Mouse (Mus musculus) CH12.LX (cell line): ENCODE data around the gene Fgd4. TPM values are rescaled to one million over a fixed set of nuclear protein-coding genes. Genes with fewer than 3 reads are reported as not detected.

ENCODE experiments used
- DNase-seq: peaks from one replicate; pipeline ENCODE4 v3.0.0-alpha.2; 2013; ENCODE audit errors: extremely low read depth
- H3K27ac ChIP-seq: 2 replicates; pipeline ENCODE4 v1.5.1; 2012; ENCODE audit warnings: low read depth, mild to moderate bottlenecking, control low read depth, moderate library complexity; ENCODE audit not compliant: insufficient read depth
- H3K27me3 ChIP-seq: replicated peaks from 2 replicates; pipeline ENCODE3; 2012; ENCODE audit warnings: inconsistent platforms
- H3K36me3 ChIP-seq, 2 experiments: replicated peaks in 1 of 2; 2 replicates each; pipeline versions ENCODE3 to v1.6.1; 2012; ENCODE audit warnings: inconsistent platforms in 1 of 2, low read length in 1 of 2, mild to moderate bottlenecking in 1 of 2, mixed read lengths in 1 of 2, moderate library complexity in 1 of 2; ENCODE audit not compliant: control insufficient read depth in 1 of 2, insufficient read depth in 1 of 2
- H3K4me1 ChIP-seq, 2 experiments: 2 replicates each; pipeline ENCODE4 v1.6.1; 2012; ENCODE audit warnings: inconsistent platforms in 1 of 2, moderate library complexity in 1 of 2; ENCODE audit not compliant: insufficient read depth in 2 of 2, control insufficient read depth in 1 of 2
- H3K4me2 ChIP-seq: 2 replicates; pipeline ENCODE4 v1.6.1; 2012; ENCODE audit warnings: low read depth, mild to moderate bottlenecking, control low read depth; ENCODE audit not compliant: poor library complexity, insufficient read depth, severe bottlenecking
- H3K4me3 ChIP-seq, 3 experiments: fragments of 150-350 bp in 1 of 3; sonication (generic) in 1 of 3; replicated peaks in 1 of 3; 2 replicates each; pipeline versions ENCODE3 to v1.5.1; 2011 to 2012; ENCODE audit warnings: low read depth in 2 of 3, low read length in 2 of 3, mild to moderate bottlenecking in 2 of 3, moderate library complexity in 2 of 3, control low read depth in 1 of 3, improper control_type of control experiment in 1 of 3, inconsistent platforms in 1 of 3, mixed read lengths in 1 of 3; ENCODE audit not compliant: poor library complexity in 1 of 3
- H3K79me2 ChIP-seq: replicated peaks from 2 replicates; pipeline ENCODE4 v1.6.1; 2012; ENCODE audit warnings: mild to moderate bottlenecking, moderate library complexity; ENCODE audit not compliant: control insufficient read depth, poor library complexity, insufficient read depth, severe bottlenecking; ENCODE audit errors: extremely low read depth
- H3K9ac ChIP-seq: 2 replicates; pipeline ENCODE4 v1.6.1; 2012; ENCODE audit warnings: low read depth, mild to moderate bottlenecking, control low read depth, moderate library complexity; ENCODE audit not compliant: insufficient read depth
- H3K9me3 ChIP-seq: replicated peaks from 2 replicates; pipeline ENCODE3; 2012; ENCODE audit warnings: low read length, inconsistent platforms, mixed read lengths
- BHLHE40 ChIP-seq: IDR thresholded peaks from 2 replicates; pipeline ENCODE4 v1.6.1; 2011; ENCODE audit warnings: mild to moderate bottlenecking, low read depth, low read length, improper control_type of control experiment
- CHD2 ChIP-seq: IDR thresholded peaks from 2 replicates; pipeline ENCODE4 v1.6.1; 2011; ENCODE audit warnings: low read length, improper control_type of control experiment
- CTCF ChIP-seq, 2 experiments: IDR thresholded peaks in 1 of 2; conservative IDR thresholded peaks in 1 of 2; 2 replicates each; pipeline ENCODE4 v1.5.1; 2011 to 2012; ENCODE audit warnings: low read depth in 2 of 2, low read length in 2 of 2, improper control_type of control experiment in 1 of 2, inconsistent platforms in 1 of 2, mild to moderate bottlenecking in 1 of 2, moderate library complexity in 1 of 2
- E2F4 ChIP-seq: IDR thresholded peaks from 2 replicates; pipeline ENCODE4 v1.6.1; 2011; ENCODE audit warnings: low read depth, low read length, improper control_type of control experiment; ENCODE audit not compliant: insufficient replicate concordance
- IRF4 ChIP-seq: IDR thresholded peaks from 2 replicates; pipeline ENCODE4 v1.6.1; 2014; ENCODE audit warnings: low read depth, mild to moderate bottlenecking, inconsistent platforms, low read length, improper control_type of control experiment
- JUND ChIP-seq: conservative IDR thresholded peaks from 2 replicates; pipeline ENCODE4 v1.6.1; 2011; ENCODE audit warnings: low read depth, low read length, improper control_type of control experiment
- KAT2A ChIP-seq: IDR thresholded peaks from 2 replicates; pipeline ENCODE4 v1.6.1; 2012; ENCODE audit warnings: low read length, improper control_type of control experiment, inconsistent platforms; ENCODE audit not compliant: insufficient replicate concordance
- MAFK ChIP-seq: IDR thresholded peaks from 2 replicates; pipeline ENCODE4 v1.6.1; 2011; ENCODE audit warnings: low read length, improper control_type of control experiment; ENCODE audit not compliant: insufficient replicate concordance
- MAX ChIP-seq: IDR thresholded peaks from 2 replicates; pipeline ENCODE4 v1.6.1; 2011; ENCODE audit warnings: low read length, improper control_type of control experiment
- MYC ChIP-seq: IDR thresholded peaks from 2 replicates; pipeline ENCODE4 v1.6.1; 2011; ENCODE audit warnings: low read depth, mild to moderate bottlenecking, improper control_type of control experiment, low read length
- NELFE ChIP-seq: IDR thresholded peaks from 2 replicates; pipeline ENCODE4 v1.6.1; 2011; ENCODE audit warnings: low read depth, low read length, improper control_type of control experiment
- NRF1 ChIP-seq: IDR thresholded peaks from 2 replicates; pipeline ENCODE4 v1.6.1; 2014; ENCODE audit warnings: low read depth, mild to moderate bottlenecking, inconsistent platforms, low read length, improper control_type of control experiment, moderate library complexity
- PAX5 ChIP-seq: IDR thresholded peaks from 2 replicates; pipeline ENCODE4 v1.6.1; 2012; ENCODE audit warnings: low read length, inconsistent platforms, mixed read lengths
- POLR2A ChIP-seq: IDR thresholded peaks from 2 replicates; pipeline ENCODE4 v1.6.1; 2011; ENCODE audit warnings: low read depth, mild to moderate bottlenecking, improper control_type of control experiment, low read length
- POLR2AphosphoS2 ChIP-seq: IDR thresholded peaks from 2 replicates; pipeline ENCODE4 v1.6.1; 2011; ENCODE audit warnings: low read depth, low read length, improper control_type of control experiment
- RAD21 ChIP-seq: IDR thresholded peaks from 2 replicates; pipeline ENCODE4 v1.6.1; 2011; ENCODE audit warnings: low read depth, mild to moderate bottlenecking, low read length, improper control_type of control experiment, moderate library complexity
- SIN3A ChIP-seq: IDR thresholded peaks from 2 replicates; pipeline ENCODE4 v1.6.1; 2012; ENCODE audit warnings: low read length, improper control_type of control experiment, inconsistent platforms
- SMC3 ChIP-seq: IDR thresholded peaks from 2 replicates; pipeline ENCODE4 v1.6.1; 2011; ENCODE audit warnings: low read depth, low read length, improper control_type of control experiment
- TBP ChIP-seq: conservative IDR thresholded peaks from 2 replicates; pipeline ENCODE4 v1.6.1; 2011; ENCODE audit warnings: low read depth, low read length, improper control_type of control experiment
- ZC3H11A ChIP-seq: IDR thresholded peaks from 2 replicates; pipeline ENCODE4 v1.6.1; 2012; ENCODE audit warnings: low read depth, mild to moderate bottlenecking, inconsistent platforms, low read length, improper control_type of control experiment
- ZKSCAN1 ChIP-seq: IDR thresholded peaks from 2 replicates; pipeline ENCODE4 v1.6.1; 2012; ENCODE audit warnings: low read depth, inconsistent platforms, low read length, improper control_type of control experiment, borderline replicate concordance
- ZMIZ1 ChIP-seq: IDR thresholded peaks from 2 replicates; pipeline ENCODE4 v1.6.1; 2012; ENCODE audit warnings: low read depth, mild to moderate bottlenecking, inconsistent platforms, low read length, improper control_type of control experiment
- ZNF384 ChIP-seq: IDR thresholded peaks from 2 replicates; pipeline ENCODE4 v1.6.1; 2012; ENCODE audit warnings: low read depth, low read length, improper control_type of control experiment, inconsistent platforms
- dilution Hi-C: fragments of 300-500 bp; cut with MboI; formaldehyde crosslinking; loops from 2 replicates; pipeline ENCODE4 v1.14.3; 2020; ENCODE audit warnings: low sequenced_read_pairs; ENCODE audit not compliant: extremely low pct_unique_long_range_greater_than_20kb, extremely low pct_ligation_motif_present
- in situ Hi-C: fragments of 300-500 bp; cut with MboI; formaldehyde crosslinking; loops from 3 replicates; pipeline ENCODE4 v1.14.3; 2019; ENCODE audit warnings: low sequenced_read_pairs, low pct_ligation_motif_present, low pct_unique_long_range_greater_than_20kb, mixed read lengths
- polyA plus RNA-seq: library from polyadenylated mRNA; unstranded; fragments of >175 nt; gene quantifications from 2 replicates; pipeline ENCODE4 v1.2.1, GENCODE M21; 2012; ENCODE audit warnings: low read depth; ENCODE audit not compliant: insufficient read length
- total RNA-seq, 2 experiments: library from RNA; depleted of rRNA; stranded (reverse); fragments of 300-350 nt in 1 of 2; fragments of >200 nt in 1 of 2; gene quantifications; 2 replicates each; pipeline ENCODE4 v1.2.3; 2012 to 2014

Fgd4 gene
- total and polyA plus RNA-seq, 3 experiments: 0.76 to 0.84 TPM; not detected in 1

- dilution Hi-C loops: no loop called here
- Histone ChIP-seq H3K4me3 (no peak overlapping the region), H3K9ac (no peak overlapping the region), H3K9me3 (no peaks in the 10 kb centered on the region), H3K36me3 (no peaks in the 10 kb centered on the region), H3K4me2 (no peak overlapping the region), H3K27ac (no peak overlapping the region), H3K4me1 (no peaks in the 10 kb centered on the region)
- TF ChIP-seq RAD21 (no peak), NRF1 (no peak), PAX5 (no peak), CHD2 (no peak), ZNF384 (no peak)
- TF ChIP-seq, all 38 proteins: peak for 0
- DNase-seq: no peak
- Histone ChIP-seq H3K27me3 (no peaks in the 10 kb centered on the region), H3K79me2 (no peaks in the 10 kb centered on the region)
- in situ Hi-C loops: no loop called here
Measured at GRCm38 (mm10) chr16:16566786-16567185, 33.6 kb downstream of the Fgd4 start.

GRCm38 (mm10) chr16:16566215-16566614, 34.1 kb downstream of the Fgd4 start:
- in situ Hi-C loops: no loop called here
- Histone ChIP-seq H3K36me3 (no peaks in the 10 kb centered on the region), H3K4me2 (no peak overlapping the region), H3K4me3 (no peak overlapping the region), H3K9ac (no peak overlapping the region), H3K4me1 (no peaks in the 10 kb centered on the region), H3K9me3 (no peaks in the 10 kb centered on the region), H3K27me3 (no peaks in the 10 kb centered on the region), H3K79me2 (no peaks in the 10 kb centered on the region)
- dilution Hi-C loops: no loop called here
- no peak for DNase-seq
- TF ChIP-seq MAX (no peak), BHLHE40 (no peak), NELFE (no peak), E2F4 (no peak), ZMIZ1 (no peak), CTCF (conservative IDR thresholded peaks at IDR 0.05 in 1 of 2, IDR thresholded peaks at IDR 0.05 in 1 of 2; ENCODE audit: low read depth in 2 of 2, low read length in 2 of 2) (no peak), ZKSCAN1 (no peak), SIN3A (no peak), PAX5 (no peak), POLR2A (no peak), IRF4 (no peak), ZC3H11A (no peak), TBP (no peak)
- TF ChIP-seq, all 38 proteins: peak for 0
- H3K27ac ChIP-seq: no peak overlapping the region

- Histone ChIP-seq H3K27ac (no peak overlapping the region), H3K9ac (no peak overlapping the region), H3K27me3 (no peaks in the 10 kb centered on the region), H3K4me3 (no peak overlapping the region), H3K79me2 (no peaks in the 10 kb centered on the region), H3K9me3 (no peaks in the 10 kb centered on the region), H3K4me1 (no peaks in the 10 kb centered on the region), H3K36me3 (no peaks in the 10 kb centered on the region), H3K4me2 (no peak overlapping the region)
- dilution Hi-C loops (no loop called here), in situ Hi-C loops (no loop called here)
- DNase-seq: no peak
- TF ChIP-seq MAFK: no peak
- TF ChIP-seq SMC3: no peak
- no peak for TF ChIP-seq CTCF (conservative IDR thresholded peaks at IDR 0.05 in 1 of 2, IDR thresholded peaks at IDR 0.05 in 1 of 2; ENCODE audit: low read depth in 2 of 2, low read length in 2 of 2)
- no peak for TF ChIP-seq MYC
- no peak for TF ChIP-seq RAD21
- no peak for TF ChIP-seq IRF4
- TF ChIP-seq KAT2A: no peak
- no peak for TF ChIP-seq JUND
- no peak for TF ChIP-seq POLR2AphosphoS2
- no peak for TF ChIP-seq CHD2
Measured at GRCm38 (mm10) chr16:16565786-16566185, 34.6 kb downstream of the Fgd4 start.
